Mouse (Mus musculus): ENCODE measurements around the gene Camk1. TPM values are rescaled to one million over a fixed set of nuclear protein-coding genes. Genes with fewer than 3 reads are reported as not detected.
A peak's percentile ranks its signal among the peaks of the same experiment; 100 is the strongest.
"Not testable (repeated sequence)": the region's sequence is repeated elsewhere in the genome, so short reads cannot be mapped to it uniquely, and the experiment has no call there.

Camk1 gene
- total RNA-seq, 1 experiment from 2014 or later: 59.9 TPM

DNA sequence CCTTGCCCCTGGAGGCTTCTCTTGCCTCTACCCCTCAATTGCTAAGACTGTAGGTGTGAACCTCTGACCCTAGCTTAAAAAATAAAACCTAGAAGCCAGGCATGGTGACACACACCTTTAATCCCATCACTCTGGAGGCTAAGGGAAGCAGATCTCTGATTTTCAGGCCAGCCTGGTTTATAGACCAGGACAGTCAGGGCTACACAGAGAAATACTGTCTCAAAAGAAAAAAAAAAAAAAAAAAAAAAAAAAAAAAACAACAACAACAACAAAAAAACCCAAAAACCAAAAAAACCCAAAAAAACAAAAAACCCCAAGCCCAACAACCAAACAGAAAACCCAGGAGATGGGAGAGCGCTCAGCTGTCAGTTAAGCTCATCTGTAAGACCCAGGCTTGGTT lies 23.8 kb upstream of the Camk1 start:
- ATAC-seq (replicated peaks in 1 of 2; ENCODE audit: insufficient read depth in 1 of 2, low FRiP score in 2 of 2, low TSS enrichment in 1 of 2, low read depth in 1 of 2, poor library complexity in 2 of 2, severe bottlenecking in 2 of 2): no peak

DNA sequence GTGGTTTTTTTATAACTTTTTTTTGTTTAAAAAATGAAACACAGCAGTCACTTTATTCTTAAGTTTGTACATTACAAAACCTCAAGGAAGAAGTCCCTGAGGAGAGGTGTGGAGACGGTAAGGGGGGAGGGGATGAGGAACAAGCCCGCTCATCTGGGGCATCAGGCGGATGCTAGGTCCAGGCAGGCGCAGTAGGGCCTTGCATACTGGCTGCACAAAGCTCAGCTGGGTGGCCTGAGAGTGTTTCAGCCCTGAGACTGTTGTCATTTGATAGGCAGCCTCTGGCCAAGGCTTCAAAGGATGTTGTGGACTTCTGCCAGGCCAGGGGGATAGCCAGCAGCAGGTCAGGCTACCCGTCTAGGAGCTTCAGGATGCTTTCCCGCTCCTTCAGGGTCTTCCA lies 22.9 kb upstream of the Camk1 start:
- no peak for ATAC-seq (replicated peaks in 1 of 2; ENCODE audit: insufficient read depth in 1 of 2, low FRiP score in 2 of 2, low TSS enrichment in 1 of 2, low read depth in 1 of 2, poor library complexity in 2 of 2, severe bottlenecking in 2 of 2)

DNA sequence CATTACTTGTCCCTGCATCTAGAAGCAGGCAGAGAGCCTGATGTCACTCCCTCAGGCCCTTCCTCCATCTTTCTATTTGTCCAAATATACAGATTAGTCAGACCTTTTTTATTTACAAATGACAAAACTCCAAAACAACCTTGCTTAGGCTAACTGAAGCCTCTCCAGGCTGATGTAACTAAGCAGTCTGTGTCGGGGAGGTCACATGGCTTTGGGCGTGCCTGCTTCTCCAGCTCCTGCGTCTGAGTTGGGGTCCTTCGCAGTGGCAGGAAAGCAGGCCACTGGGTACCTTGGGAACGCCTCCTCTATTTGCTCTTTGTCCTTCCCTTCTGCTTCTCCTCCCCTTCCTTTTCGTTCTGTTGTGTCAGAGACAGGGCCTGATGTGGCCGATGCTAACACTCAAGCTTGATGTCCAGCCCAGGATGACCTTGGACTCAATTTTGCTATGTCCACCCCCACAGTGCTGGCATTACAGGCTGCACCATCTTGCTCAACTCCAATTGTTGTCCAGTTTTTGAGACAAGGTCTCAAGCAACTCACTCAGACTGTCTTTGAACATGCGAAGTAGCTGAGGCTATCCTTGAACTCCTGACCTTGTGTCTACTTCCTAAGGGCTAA lies 20.8 kb upstream of the Camk1 start:
- no peak for ATAC-seq (replicated peaks in 1 of 2; ENCODE audit: insufficient read depth in 1 of 2, low FRiP score in 2 of 2, low TSS enrichment in 1 of 2, low read depth in 1 of 2, poor library complexity in 2 of 2, severe bottlenecking in 2 of 2)

DNA sequence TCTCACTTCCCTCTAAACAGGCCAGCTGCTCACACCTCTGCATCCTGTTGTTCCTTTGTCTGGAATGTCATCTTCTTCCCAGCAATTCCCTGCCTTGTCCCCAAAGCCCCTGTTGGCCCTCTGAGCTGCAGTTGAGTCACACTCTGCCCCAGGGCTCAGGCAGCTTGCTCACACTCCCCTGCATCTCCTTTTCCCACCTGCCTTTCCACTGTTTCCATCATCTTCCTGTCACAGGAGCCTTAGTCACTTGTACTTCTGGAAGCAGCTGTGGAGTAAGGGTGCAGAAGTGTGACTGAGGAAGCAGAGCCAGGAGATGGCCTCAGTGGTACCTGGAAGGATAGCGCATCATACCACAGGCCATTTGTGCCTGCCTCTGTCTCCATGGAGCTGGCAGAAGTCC lies 18.5 kb upstream of the Camk1 start:
- ATAC-seq (replicated peaks in 1 of 2; ENCODE audit: insufficient read depth in 1 of 2, low FRiP score in 2 of 2, low TSS enrichment in 1 of 2, low read depth in 1 of 2, poor library complexity in 2 of 2, severe bottlenecking in 2 of 2): no peak

DNA sequence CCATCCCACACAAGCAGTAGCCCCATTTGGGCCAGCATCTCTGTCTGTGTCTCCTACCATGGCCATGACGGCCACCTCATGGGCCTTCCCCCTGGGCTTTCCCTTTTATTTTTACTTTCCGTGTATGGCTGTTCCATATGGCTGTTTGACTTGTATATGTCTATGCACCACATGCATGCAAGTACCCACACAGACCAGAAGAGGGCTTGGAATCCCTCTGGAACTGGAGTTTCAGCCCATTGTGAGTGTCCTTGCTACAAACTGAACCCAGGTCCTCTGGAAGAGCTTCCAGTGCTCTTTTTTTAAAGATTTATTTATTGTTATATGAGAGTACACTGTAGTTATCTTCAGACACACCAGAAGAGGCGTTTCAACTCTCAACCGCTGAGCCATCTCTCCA lies 17.7 kb upstream of the Camk1 start:
- no peak for ATAC-seq (replicated peaks in 1 of 2; ENCODE audit: insufficient read depth in 1 of 2, low FRiP score in 2 of 2, low TSS enrichment in 1 of 2, low read depth in 1 of 2, poor library complexity in 2 of 2, severe bottlenecking in 2 of 2)

DNA sequence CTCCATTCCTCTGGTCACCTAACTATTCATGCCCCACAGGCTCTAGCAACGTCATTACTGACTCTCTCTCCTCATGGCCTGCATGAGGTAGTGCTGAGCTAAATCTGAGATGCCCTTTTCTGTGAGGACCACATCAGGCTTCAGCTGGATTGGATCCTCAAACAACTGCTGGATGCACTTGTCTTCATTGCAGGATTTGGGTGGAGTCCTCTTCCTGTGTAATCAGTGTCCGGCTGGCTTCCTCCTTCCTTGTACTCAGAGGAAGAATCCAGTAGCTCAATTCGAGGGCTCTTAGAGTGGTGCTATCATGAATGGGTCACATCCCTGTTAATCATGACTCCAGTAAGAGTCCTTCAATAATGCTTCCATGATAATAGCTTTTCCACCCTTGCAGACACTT lies 9.9 kb upstream of the Camk1 start:
- ATAC-seq (replicated peaks in 1 of 2; ENCODE audit: insufficient read depth in 1 of 2, low FRiP score in 2 of 2, low TSS enrichment in 1 of 2, low read depth in 1 of 2, poor library complexity in 2 of 2, severe bottlenecking in 2 of 2): no peak

DNA sequence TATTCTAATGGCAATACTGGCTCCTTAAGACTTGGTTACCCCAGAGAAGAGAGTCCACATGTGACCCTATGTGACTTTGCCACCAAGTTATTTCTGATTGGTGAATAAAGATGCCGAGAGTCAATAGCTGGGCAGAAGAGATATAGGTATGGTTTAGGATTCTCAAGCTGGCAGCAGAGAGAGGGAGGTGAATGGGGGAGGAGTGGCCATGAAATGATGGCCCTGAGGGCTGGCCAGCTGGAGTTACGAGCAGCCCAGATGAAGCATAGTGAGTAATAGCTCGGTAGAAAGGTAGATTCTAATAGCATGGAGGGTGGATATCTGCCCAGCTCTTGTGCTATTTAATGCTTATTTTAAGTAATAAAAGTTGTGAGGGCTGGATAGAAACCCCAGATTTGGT lies 9.0 kb upstream of the Camk1 start:
- no peak for ATAC-seq (replicated peaks in 1 of 2; ENCODE audit: insufficient read depth in 1 of 2, low FRiP score in 2 of 2, low TSS enrichment in 1 of 2, low read depth in 1 of 2, poor library complexity in 2 of 2, severe bottlenecking in 2 of 2)

DNA sequence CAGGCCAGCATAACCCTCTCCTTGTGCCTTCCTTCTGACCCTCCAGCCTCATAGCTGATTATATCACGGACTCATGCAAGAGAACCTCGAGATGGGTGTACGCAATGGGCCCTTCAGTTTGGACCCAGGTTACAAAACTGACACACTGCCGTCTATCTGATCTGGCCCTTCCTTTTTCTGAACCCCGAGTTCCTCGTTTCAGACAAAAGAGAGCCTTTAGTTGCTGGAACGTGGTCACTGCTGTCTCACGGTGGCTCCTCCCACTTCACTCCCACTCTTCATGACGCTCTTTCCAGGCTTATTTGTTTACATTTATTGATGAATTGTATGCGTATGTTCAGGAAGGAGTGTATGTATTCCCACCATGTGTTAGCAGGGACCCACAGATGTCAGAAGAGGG lies 7.9 kb upstream of the Camk1 start:
- ATAC-seq (replicated peaks in 1 of 2; ENCODE audit: insufficient read depth in 1 of 2, low FRiP score in 2 of 2, low TSS enrichment in 1 of 2, low read depth in 1 of 2, poor library complexity in 2 of 2, severe bottlenecking in 2 of 2): peak; percentile 60 to 65; a peak in 3 of 4 replicates

DNA sequence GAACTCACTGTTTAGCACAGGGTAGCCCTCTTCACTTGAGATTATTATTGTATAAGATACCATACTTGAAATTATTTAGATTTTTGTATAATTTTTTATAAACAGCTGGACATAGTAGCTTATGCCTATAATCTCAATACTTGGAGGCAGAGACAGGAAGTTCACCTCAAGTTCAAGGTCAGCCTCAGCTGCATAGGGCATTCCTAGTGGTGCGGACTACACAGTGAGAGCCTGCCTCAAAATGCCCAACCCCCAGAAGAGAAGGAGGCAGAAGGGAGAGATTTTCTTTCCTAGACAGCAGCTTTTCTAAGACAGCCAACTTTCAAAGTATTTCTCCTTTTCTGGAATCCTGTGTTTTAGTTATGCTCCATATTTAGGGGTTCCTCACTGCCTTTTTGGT lies 7.4 kb upstream of the Camk1 start:
- ATAC-seq (replicated peaks in 1 of 2; ENCODE audit: insufficient read depth in 1 of 2, low FRiP score in 2 of 2, low TSS enrichment in 1 of 2, low read depth in 1 of 2, poor library complexity in 2 of 2, severe bottlenecking in 2 of 2): no peak

DNA sequence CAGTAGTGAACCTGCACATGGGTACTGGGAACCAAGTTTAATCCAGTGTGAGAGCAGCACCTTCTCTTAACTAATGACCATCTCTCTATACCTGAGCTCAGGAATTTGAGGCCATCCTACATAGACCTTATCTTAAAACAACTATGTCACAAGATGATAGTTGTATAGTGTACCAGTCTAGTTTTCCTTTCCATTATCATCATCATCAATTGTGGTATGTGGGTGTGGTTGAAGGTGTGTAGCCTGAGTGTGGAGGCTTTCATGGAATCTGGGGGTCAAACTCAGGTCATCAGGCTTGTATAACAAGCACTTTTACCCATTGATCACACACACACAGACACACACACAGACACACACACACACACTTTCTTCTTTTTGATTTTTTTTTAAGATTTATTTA lies 6.8 kb upstream of the Camk1 start:
- ATAC-seq (replicated peaks in 1 of 2; ENCODE audit: insufficient read depth in 1 of 2, low FRiP score in 2 of 2, low TSS enrichment in 1 of 2, low read depth in 1 of 2, poor library complexity in 2 of 2, severe bottlenecking in 2 of 2): no peak

DNA sequence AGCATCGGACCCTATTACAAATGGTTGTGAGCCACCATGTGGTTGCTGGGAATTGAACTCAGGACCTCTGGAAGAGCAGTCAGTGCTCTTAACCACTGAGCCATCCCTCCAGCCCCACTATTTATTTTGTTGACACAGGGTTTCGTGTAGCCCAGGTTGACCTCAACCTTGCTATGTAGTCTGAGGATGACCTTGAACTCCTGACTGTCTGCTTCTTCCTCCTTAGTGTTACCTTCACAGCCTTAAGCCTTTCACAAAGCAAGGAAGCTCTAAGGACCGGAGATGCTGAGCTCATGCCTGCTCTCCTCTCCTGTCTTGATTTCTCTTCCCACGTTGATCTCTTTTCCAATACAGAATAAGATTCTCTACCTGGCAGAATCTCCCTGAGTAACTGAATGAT lies 3.1 kb upstream of the Camk1 start:
- ATAC-seq (replicated peaks in 1 of 2; ENCODE audit: insufficient read depth in 1 of 2, low FRiP score in 2 of 2, low TSS enrichment in 1 of 2, low read depth in 1 of 2, poor library complexity in 2 of 2, severe bottlenecking in 2 of 2): no peak

DNA sequence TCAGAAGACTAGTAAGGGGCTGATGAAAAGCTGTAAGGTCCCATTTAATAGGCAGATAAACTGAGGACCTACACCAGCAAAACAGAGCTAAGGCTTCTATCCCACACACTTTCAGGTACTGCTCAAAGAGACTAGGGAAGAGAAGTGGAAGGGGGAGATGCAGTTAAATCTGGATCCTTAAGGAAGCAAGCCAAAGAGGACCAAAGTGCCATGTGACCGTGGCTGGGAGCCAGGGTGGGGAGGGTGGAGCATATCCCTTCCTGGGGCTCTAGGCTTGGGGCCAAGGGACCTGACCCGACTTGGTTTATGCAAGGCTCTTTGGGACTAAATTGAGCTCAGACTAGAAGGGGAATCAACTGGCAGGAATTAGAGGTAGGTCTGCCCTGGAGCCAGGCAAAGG lies 537 bp upstream of the Camk1 start:
- ATAC-seq (replicated peaks in 1 of 2; ENCODE audit: insufficient read depth in 1 of 2, low FRiP score in 2 of 2, low TSS enrichment in 1 of 2, low read depth in 1 of 2, poor library complexity in 2 of 2, severe bottlenecking in 2 of 2): no peak

DNA sequence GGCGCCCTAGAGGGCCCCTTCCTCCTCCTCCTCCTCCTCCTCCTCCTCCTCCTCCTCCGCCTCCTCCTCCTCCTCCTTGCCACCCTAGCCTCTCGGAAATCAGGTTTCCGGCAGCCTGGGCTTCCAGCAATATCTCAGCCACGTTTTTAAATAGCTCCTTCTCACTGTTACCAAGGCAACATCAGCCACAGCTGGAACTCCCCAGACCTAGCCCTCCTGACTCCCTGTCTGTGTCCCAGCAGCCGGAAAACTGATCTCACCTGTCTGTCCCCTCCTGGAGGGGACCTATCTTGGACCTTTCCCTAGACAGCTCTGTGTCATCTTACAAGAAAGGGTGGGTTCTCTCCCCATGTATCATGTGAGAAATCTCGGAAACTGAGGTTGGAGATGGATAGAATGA lies 1.5 kb downstream of the Camk1 start:
- ATAC-seq (replicated peaks in 1 of 2; ENCODE audit: insufficient read depth in 1 of 2, low FRiP score in 2 of 2, low TSS enrichment in 1 of 2, low read depth in 1 of 2, poor library complexity in 2 of 2, severe bottlenecking in 2 of 2): no peak

DNA sequence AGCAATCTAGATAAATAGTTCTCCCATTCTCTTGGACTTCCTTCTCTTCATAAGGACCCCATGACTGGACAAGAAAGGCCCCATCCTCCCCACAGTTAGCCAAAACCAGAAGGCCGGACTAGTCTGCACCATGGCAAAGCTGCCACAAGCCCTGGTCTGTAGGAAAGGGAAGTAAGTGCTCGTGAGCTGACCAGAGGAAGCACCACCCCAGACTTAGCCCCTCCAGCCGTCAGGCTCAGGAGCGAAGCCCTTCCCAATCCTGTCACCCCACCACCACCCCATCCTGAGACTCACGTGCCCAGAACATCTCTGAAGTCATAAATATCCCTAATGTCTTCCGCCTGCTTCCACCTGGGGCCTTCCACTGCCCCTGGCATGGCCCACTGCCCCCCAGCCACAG lies 2.2 kb downstream of the Camk1 start:
- peak; percentile 23 to 40; a peak in 1 of 4 replicates for ATAC-seq (replicated peaks in 1 of 2; ENCODE audit: insufficient read depth in 1 of 2, low FRiP score in 2 of 2, low TSS enrichment in 1 of 2, low read depth in 1 of 2, poor library complexity in 2 of 2, severe bottlenecking in 2 of 2)

DNA sequence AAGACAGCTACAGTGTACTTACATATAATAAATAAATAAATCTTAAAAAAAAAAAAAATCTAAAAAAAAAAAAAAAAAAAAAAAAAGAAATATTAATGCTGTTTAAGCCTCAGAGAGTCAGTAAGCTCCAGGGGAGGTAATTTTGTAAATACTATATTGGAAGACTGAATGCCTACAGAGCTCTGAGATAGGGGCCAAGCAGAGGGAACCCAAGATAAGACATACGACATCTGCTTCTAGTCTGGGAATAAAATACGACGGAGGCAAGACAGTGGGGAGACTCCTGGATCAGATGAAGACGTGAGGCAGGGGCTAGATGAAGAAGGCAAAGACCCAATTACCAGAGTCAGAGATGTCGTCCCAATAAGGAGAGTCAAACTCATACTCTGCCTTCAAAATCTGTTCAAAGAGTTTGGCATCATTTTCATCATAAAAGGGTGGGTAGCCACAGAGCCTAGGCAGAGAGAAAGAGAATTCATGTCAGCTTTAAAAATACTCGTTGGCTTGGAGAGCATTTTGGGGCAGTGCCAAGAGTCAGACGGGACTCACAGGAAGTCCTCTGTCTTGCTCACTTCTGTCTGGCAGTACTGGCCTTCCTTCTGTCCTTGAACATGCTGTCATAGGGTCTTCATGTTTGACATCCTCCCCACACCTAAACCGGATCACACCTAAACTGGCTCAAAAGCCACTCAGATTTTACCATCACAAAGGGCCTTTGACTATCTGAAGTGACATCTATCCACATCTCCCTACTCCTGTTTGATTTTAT lies 6.7 kb downstream of the Camk1 start:
- ATAC-seq (replicated peaks in 1 of 2; ENCODE audit: insufficient read depth in 1 of 2, low FRiP score in 2 of 2, low TSS enrichment in 1 of 2, low read depth in 1 of 2, poor library complexity in 2 of 2, severe bottlenecking in 2 of 2): no peak

DNA sequence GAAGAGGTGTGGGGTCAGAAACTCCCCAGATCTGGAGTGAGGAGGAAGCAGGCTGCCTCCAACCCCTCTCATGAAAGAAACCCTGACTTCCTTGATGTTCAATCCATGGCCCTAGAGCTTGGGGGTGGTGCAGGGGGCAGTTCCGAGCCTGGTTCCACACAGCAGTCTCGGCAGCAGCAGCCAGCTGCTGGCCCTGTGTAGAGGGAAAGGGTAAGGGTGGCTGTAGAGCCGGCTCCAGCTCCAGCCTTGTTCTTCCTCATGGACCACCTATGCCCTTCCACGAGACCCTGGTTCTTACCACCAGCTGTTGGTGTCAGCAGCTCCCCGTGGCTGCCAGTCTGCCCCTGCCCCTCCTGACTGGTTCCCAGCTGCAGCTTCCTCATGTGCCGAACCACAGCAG lies 9.6 kb downstream of the Camk1 start:
- ATAC-seq (replicated peaks in 1 of 2; ENCODE audit: insufficient read depth in 1 of 2, low FRiP score in 2 of 2, low TSS enrichment in 1 of 2, low read depth in 1 of 2, poor library complexity in 2 of 2, severe bottlenecking in 2 of 2): no peak

DNA sequence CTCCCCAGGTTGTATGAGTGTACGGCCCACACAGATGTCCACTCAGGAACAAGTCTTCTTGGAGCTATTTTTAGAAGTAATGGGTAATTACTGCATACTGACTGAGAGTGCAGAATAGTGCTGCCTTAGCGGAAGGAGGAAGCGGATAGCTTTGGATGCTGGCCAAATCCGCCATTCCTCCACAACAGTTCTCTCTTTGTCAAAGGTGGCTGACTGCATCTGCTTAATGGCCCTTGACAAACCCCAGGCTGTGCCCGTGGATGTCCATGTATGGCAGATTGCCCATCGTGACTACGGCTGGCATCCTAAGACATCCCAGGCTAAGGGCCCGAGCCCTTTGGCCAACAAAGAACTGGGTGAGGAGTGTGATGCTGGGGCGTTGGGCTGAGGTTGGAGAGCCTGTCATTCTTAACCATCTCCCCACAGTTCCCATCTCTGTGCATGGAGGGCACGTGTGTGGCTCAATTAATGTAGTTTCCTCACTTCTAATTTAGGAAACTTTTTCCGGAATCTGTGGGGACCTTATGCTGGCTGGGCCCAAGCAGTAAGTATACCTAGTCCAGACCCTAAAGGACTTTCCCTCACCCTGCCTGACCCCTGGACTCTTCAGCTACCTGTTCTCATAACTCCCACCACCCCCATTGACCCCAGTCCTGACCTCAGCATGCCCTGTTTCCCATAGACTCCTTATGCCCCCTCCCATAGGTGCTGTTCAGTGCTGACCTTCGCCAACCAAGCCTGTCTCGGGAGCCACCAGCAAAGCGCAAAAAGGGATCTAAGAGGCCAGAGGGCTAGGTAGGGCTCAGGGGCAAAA lies 10.4 kb downstream of the Camk1 start:
- no peak for ATAC-seq (replicated peaks in 1 of 2; ENCODE audit: insufficient read depth in 1 of 2, low FRiP score in 2 of 2, low TSS enrichment in 1 of 2, low read depth in 1 of 2, poor library complexity in 2 of 2, severe bottlenecking in 2 of 2)

DNA sequence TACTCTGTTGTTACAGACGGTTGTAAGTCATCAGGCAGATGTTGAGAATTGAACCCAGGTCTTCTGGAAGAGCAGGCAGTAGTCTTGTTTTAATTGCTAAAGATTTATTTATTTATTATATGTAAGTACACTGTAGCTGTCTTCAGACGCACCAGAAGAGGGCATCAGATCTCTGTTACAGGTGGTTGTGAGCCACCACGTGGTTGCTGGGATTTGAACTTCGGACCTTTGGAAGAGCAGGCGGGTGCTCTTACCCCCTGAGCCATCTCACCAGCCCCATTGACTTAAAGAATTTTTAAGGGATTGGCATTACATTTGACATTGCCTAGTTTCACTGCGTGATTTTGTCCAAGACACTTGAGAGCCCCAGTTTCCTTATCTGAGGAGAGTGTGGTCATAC lies 11.1 kb downstream of the Camk1 start:
- ATAC-seq (replicated peaks in 1 of 2; ENCODE audit: insufficient read depth in 1 of 2, low FRiP score in 2 of 2, low TSS enrichment in 1 of 2, low read depth in 1 of 2, poor library complexity in 2 of 2, severe bottlenecking in 2 of 2): not testable (repeated sequence)

All from hematopoietic stem cell, adult 5-6 weeks (primary cell).